Mouse (Mus musculus): ENCODE measurements around the gene Atp4b.

Gene Atp4b

GRCm38 (mm10) chr8:13393869-13394268, 2.8 kb downstream of the Atp4b start:
- in situ Hi-C loops (cut with MboI; ENCODE audit: low pct_unique_long_range_greater_than_20kb in 1 of 2, low sequenced_read_pairs in 2 of 2, unreplicated experiment in 1 of 2): no loop called here

GRCm38 (mm10) chr8:13388744-13389143, 7.9 kb downstream of the Atp4b start:
- in situ Hi-C loops (cut with MboI; ENCODE audit: low pct_unique_long_range_greater_than_20kb in 1 of 2, low sequenced_read_pairs in 2 of 2, unreplicated experiment in 1 of 2): no loop called here

- in situ Hi-C loops (cut with MboI; ENCODE audit: low pct_unique_long_range_greater_than_20kb in 1 of 2, low sequenced_read_pairs in 2 of 2, unreplicated experiment in 1 of 2): no loop called here
These were observed 8.9 kb downstream of the Atp4b start for GRCm38 (mm10) chr8:13387728-13388127.

- in situ Hi-C loops (cut with MboI; ENCODE audit: low pct_unique_long_range_greater_than_20kb in 1 of 2, low sequenced_read_pairs in 2 of 2, unreplicated experiment in 1 of 2): no loop called here
These were observed 10.3 kb downstream of the Atp4b start for GRCm38 (mm10) chr8:13386366-13386765.

- in situ Hi-C loops (cut with MboI; ENCODE audit: low pct_unique_long_range_greater_than_20kb in 1 of 2, low sequenced_read_pairs in 2 of 2, unreplicated experiment in 1 of 2): no loop called here
These were observed 13.6 kb downstream of the Atp4b start for GRCm38 (mm10) chr8:13382999-13383398.

- in situ Hi-C loops (cut with MboI; ENCODE audit: low pct_unique_long_range_greater_than_20kb in 1 of 2, low sequenced_read_pairs in 2 of 2, unreplicated experiment in 1 of 2): no loop called here
These were observed 14.1 kb downstream of the Atp4b start for GRCm38 (mm10) chr8:13382536-13382935.

GRCm38 (mm10) chr8:13381630-13382029, 15.0 kb downstream of the Atp4b start:
- in situ Hi-C loops (cut with MboI; ENCODE audit: low pct_unique_long_range_greater_than_20kb in 1 of 2, low sequenced_read_pairs in 2 of 2, unreplicated experiment in 1 of 2): no loop called here

GRCm38 (mm10) chr8:13373151-13373662, 23.4 kb downstream of the Atp4b start:
- in situ Hi-C loops (cut with MboI; ENCODE audit: low pct_unique_long_range_greater_than_20kb in 1 of 2, low sequenced_read_pairs in 2 of 2, unreplicated experiment in 1 of 2): no loop called here

GRCm38 (mm10) chr8:13361865-13362264, 34.8 kb downstream of the Atp4b start:
- in situ Hi-C loops (cut with MboI; ENCODE audit: low pct_unique_long_range_greater_than_20kb in 1 of 2, low sequenced_read_pairs in 2 of 2, unreplicated experiment in 1 of 2): no loop called here

GRCm38 (mm10) chr8:13360213-13360612, 36.4 kb downstream of the Atp4b start:
- in situ Hi-C loops (cut with MboI; ENCODE audit: low pct_unique_long_range_greater_than_20kb in 1 of 2, low sequenced_read_pairs in 2 of 2, unreplicated experiment in 1 of 2): no loop called here

GRCm38 (mm10) chr8:13356681-13357080, 39.9 kb downstream of the Atp4b start:
- in situ Hi-C loops (cut with MboI; ENCODE audit: low pct_unique_long_range_greater_than_20kb in 1 of 2, low sequenced_read_pairs in 2 of 2, unreplicated experiment in 1 of 2): no loop called here

- in situ Hi-C loops (cut with MboI; ENCODE audit: low pct_unique_long_range_greater_than_20kb in 1 of 2, low sequenced_read_pairs in 2 of 2, unreplicated experiment in 1 of 2): no loop called here
These were observed 40.4 kb downstream of the Atp4b start for GRCm38 (mm10) chr8:13356221-13356620.

- in situ Hi-C loops (cut with MboI; ENCODE audit: low pct_unique_long_range_greater_than_20kb in 1 of 2, low sequenced_read_pairs in 2 of 2, unreplicated experiment in 1 of 2): no loop called here
These were observed 42.7 kb downstream of the Atp4b start for GRCm38 (mm10) chr8:13353883-13354282.

GRCm38 (mm10) chr8:13353155-13353833, 43.3 kb downstream of the Atp4b start:
- in situ Hi-C loops (cut with MboI; ENCODE audit: low pct_unique_long_range_greater_than_20kb in 1 of 2, low sequenced_read_pairs in 2 of 2, unreplicated experiment in 1 of 2): no loop called here

GRCm38 (mm10) chr8:13352601-13353000, 44.0 kb downstream of the Atp4b start:
- in situ Hi-C loops (cut with MboI; ENCODE audit: low pct_unique_long_range_greater_than_20kb in 1 of 2, low sequenced_read_pairs in 2 of 2, unreplicated experiment in 1 of 2): no loop called here

- in situ Hi-C loops (cut with MboI; ENCODE audit: low pct_unique_long_range_greater_than_20kb in 1 of 2, low sequenced_read_pairs in 2 of 2, unreplicated experiment in 1 of 2): no loop called here
These were observed 45.0 kb downstream of the Atp4b start for GRCm38 (mm10) chr8:13351593-13351992.

GRCm38 (mm10) chr8:13350052-13350451, 46.6 kb downstream of the Atp4b start:
- in situ Hi-C loops (cut with MboI; ENCODE audit: low pct_unique_long_range_greater_than_20kb in 1 of 2, low sequenced_read_pairs in 2 of 2, unreplicated experiment in 1 of 2): no loop called here

GRCm38 (mm10) chr8:13343134-13343533, 53.5 kb downstream of the Atp4b start:
- in situ Hi-C loops (cut with MboI; ENCODE audit: low pct_unique_long_range_greater_than_20kb in 1 of 2, low sequenced_read_pairs in 2 of 2, unreplicated experiment in 1 of 2): no loop called here

GRCm38 (mm10) chr8:13342340-13342739, 54.3 kb downstream of the Atp4b start:
- in situ Hi-C loops (cut with MboI; ENCODE audit: low pct_unique_long_range_greater_than_20kb in 1 of 2, low sequenced_read_pairs in 2 of 2, unreplicated experiment in 1 of 2): no loop called here

- in situ Hi-C loops (cut with MboI; ENCODE audit: low pct_unique_long_range_greater_than_20kb in 1 of 2, low sequenced_read_pairs in 2 of 2, unreplicated experiment in 1 of 2): no loop called here
These were observed 56.0 kb downstream of the Atp4b start for GRCm38 (mm10) chr8:13340650-13341049.

GRCm38 (mm10) chr8:13339646-13339990, 57.0 kb downstream of the Atp4b start:
- in situ Hi-C loops (cut with MboI; ENCODE audit: low pct_unique_long_range_greater_than_20kb in 1 of 2, low sequenced_read_pairs in 2 of 2, unreplicated experiment in 1 of 2): no loop called here

All from mouse embryonic stem cell (cell line).